Mouse (Mus musculus): ENCODE results near the gene Hdac1. TPM values are rescaled to one million over a fixed set of nuclear protein-coding genes. Genes with fewer than 3 reads are reported as not detected.

Gene Hdac1
- polyA plus RNA-seq, 1 experiment from 2014 or later, result 74.7 TPM

Small RNA genes within 50 kb of the gene (microRNA-seq; reads per million reads assigned to microRNA genes)
- not detected for gene Mir8119

Other genes starting within 250 kb of the Hdac1 start
- 267 and 295 TPM in 2 replicates for gene Rbbp4, start 207.3 kb downstream of the Hdac1 start, polyA plus RNA-seq (2015; fragmentation: Nextera tagmentation; extraction: Ambion mirVana)
- gene Zbtb8os, start 207.0 kb downstream of the Hdac1 start, polyA plus RNA-seq (2015; fragmentation: Nextera tagmentation; extraction: Ambion mirVana), result 15.1 and 17.7 TPM in 2 replicates
- 23.2 and 23.4 TPM in 2 replicates for gene Zbtb8a, start 164.6 kb downstream of the Hdac1 start, polyA plus RNA-seq (2015; fragmentation: Nextera tagmentation; extraction: Ambion mirVana)
- gene Zbtb8b, start 101.9 kb downstream of the Hdac1 start, polyA plus RNA-seq (2015; fragmentation: Nextera tagmentation; extraction: Ambion mirVana), result 19.1 and 19.6 TPM in 2 replicates
- 31.5 and 34.7 TPM in 2 replicates for gene Bsdc1, start 81.1 kb downstream of the Hdac1 start, polyA plus RNA-seq (2015; fragmentation: Nextera tagmentation; extraction: Ambion mirVana)
- gene Tssk3, start 51.7 kb downstream of the Hdac1 start, polyA plus RNA-seq (2015; fragmentation: Nextera tagmentation; extraction: Ambion mirVana), result 1.2 TPM in 2 replicates
- gene Fam229a, start 51.5 kb downstream of the Hdac1 start, polyA plus RNA-seq (2015; fragmentation: Nextera tagmentation; extraction: Ambion mirVana), result 0.56 and 0.94 TPM in 2 replicates
- 1,543 and 1,683 TPM in 2 replicates for gene Marcksl1, start 29.1 kb downstream of the Hdac1 start, polyA plus RNA-seq (2015; fragmentation: Nextera tagmentation; extraction: Ambion mirVana)
- 15.4 and 16.2 TPM in 2 replicates for gene Lck, start 30.9 kb upstream of the Hdac1 start, polyA plus RNA-seq (2015; fragmentation: Nextera tagmentation; extraction: Ambion mirVana)
- gene Fam167b, start 35.8 kb upstream of the Hdac1 start, polyA plus RNA-seq (2015; fragmentation: Nextera tagmentation; extraction: Ambion mirVana), result 0.26 TPM in 1 of 2 replicates, not detected in the other
- gene Eif3i, start 57.9 kb upstream of the Hdac1 start, polyA plus RNA-seq (2015; fragmentation: Nextera tagmentation; extraction: Ambion mirVana), result 187 and 198 TPM in 2 replicates
- 177 and 180 TPM in 2 replicates for gene Tmem234, start 58.0 kb upstream of the Hdac1 start, polyA plus RNA-seq (2015; fragmentation: Nextera tagmentation; extraction: Ambion mirVana)
- 3.5 and 4.1 TPM in 2 replicates for gene Dcdc2b, start 71.5 kb upstream of the Hdac1 start, polyA plus RNA-seq (2015; fragmentation: Nextera tagmentation; extraction: Ambion mirVana)
- 28.0 and 33.1 TPM in 2 replicates for gene Iqcc, start 76.4 kb upstream of the Hdac1 start, polyA plus RNA-seq (2015; fragmentation: Nextera tagmentation; extraction: Ambion mirVana)
- gene Ccdc28b, start 81.2 kb upstream of the Hdac1 start, polyA plus RNA-seq (2015; fragmentation: Nextera tagmentation; extraction: Ambion mirVana), result 172 and 183 TPM in 2 replicates
- gene Txlna, start 98.4 kb upstream of the Hdac1 start, polyA plus RNA-seq (2015; fragmentation: Nextera tagmentation; extraction: Ambion mirVana), result 42.5 and 49.8 TPM in 2 replicates
- 18.6 and 19.3 TPM in 2 replicates for gene Kpna6, start 130.1 kb upstream of the Hdac1 start, polyA plus RNA-seq (2015; fragmentation: Nextera tagmentation; extraction: Ambion mirVana)
- 16.8 and 18.2 TPM in 2 replicates for gene Tmem39b, start 154.1 kb upstream of the Hdac1 start, polyA plus RNA-seq (2015; fragmentation: Nextera tagmentation; extraction: Ambion mirVana)
- 116 and 132 TPM in 2 replicates for gene Khdrbs1, start 199.6 kb upstream of the Hdac1 start, polyA plus RNA-seq (2015; fragmentation: Nextera tagmentation; extraction: Ambion mirVana)

Measured in midbrain, embryonic 16.5 days (tissue).